Mouse (Mus musculus) embryonic facial prominence, embryonic 13.5 days (tissue): Measurements from ENCODE around the gene Ghdc. TPM values are rescaled to one million over a fixed set of nuclear protein-coding genes. Genes with fewer than 3 reads are reported as not detected.

ENCODE experiments used
- ATAC-seq: fragments of 200-750 bp; cut with Nextera tagmentation; 2 replicates; pipeline ENCODE4 v1.8.0; 2017; ENCODE audit warnings: low read depth; ENCODE audit not compliant: insufficient number of reproducible peaks, insufficient read depth, low FRiP score, low TSS enrichment
- H3K27ac ChIP-seq: fragments of 300-500 bp; sonication (generic); 2 replicates; pipeline ENCODE4 v1.5.1; 2015; ENCODE audit warnings: moderate library complexity, mild to moderate bottlenecking, inconsistent platforms
- H3K27me3 ChIP-seq: fragments of 300-500 bp; sonication (generic); 2 replicates; pipeline ENCODE4 v1.6.1; 2015; ENCODE audit warnings: mild to moderate bottlenecking, inconsistent platforms
- H3K36me3 ChIP-seq: fragments of 300-500 bp; sonication (generic); 2 replicates; pipeline ENCODE4 v1.6.1; 2015; ENCODE audit warnings: mild to moderate bottlenecking, inconsistent platforms
- H3K4me1 ChIP-seq: fragments of 300-500 bp; sonication (generic); 2 replicates; pipeline ENCODE4 v1.6.1; 2015; ENCODE audit warnings: inconsistent platforms
- H3K4me2 ChIP-seq: fragments of 300-500 bp; sonication (generic); 2 replicates; pipeline ENCODE4 v1.6.1; 2015; ENCODE audit warnings: moderate library complexity, mild to moderate bottlenecking, inconsistent platforms
- H3K4me3 ChIP-seq: fragments of 300-500 bp; sonication (generic); 2 replicates; pipeline ENCODE4 v1.5.1; 2015; ENCODE audit warnings: mild to moderate bottlenecking, inconsistent platforms
- H3K9ac ChIP-seq: fragments of 300-500 bp; sonication (generic); 2 replicates; pipeline ENCODE4 v1.6.1; 2015; ENCODE audit warnings: mild to moderate bottlenecking, inconsistent platforms
- H3K9me3 ChIP-seq: fragments of 300-500 bp; sonication (generic); 2 replicates; pipeline ENCODE4 v1.6.1; 2016; ENCODE audit warnings: inconsistent platforms
- WGBS: fragments of 180-500 bp; shearing (Covaris S2); methylation state at CpG from one replicate; pipeline ENCODE4 v1.1.7; 2015; ENCODE audit warnings: mixed read lengths; 5-methylcytosine and 5-hydroxymethylcytosine counted together
- polyA plus RNA-seq: library from polyadenylated mRNA; unstranded; fragments of >200 nt; fragmentation: Nextera tagmentation; extraction: Ambion mirVana; gene quantifications from 2 replicates; pipeline ENCODE4 v1.2.1, GENCODE M21; 2015

Ghdc gene
- polyA plus RNA-seq, 1 experiment from 2014 or later = 7.0 TPM

DNA sequence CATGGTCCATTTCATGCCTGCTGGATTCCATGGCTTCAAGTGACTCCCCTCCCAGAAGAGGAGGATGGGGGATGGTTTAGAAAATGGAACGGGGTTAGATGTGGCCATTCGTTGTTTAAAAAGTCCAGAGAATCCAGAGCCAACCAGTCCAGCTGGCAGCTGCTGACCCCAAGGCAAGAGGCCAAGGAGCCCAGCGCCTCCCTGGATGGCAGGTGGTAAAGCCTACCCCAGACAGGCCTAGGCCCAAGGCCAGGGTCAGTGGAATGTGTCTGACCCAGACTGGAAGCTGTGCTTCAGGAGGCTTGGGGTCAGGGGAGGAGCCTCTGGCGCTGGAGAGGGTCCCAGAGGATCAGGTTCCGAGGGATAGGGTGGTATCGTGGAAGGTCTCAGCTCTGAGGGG is 29.4 kb downstream of the Ghdc start:
- no peak for ATAC-seq
- Histone ChIP-seq H3K9me3 (no peaks in the 10 kb centered on the region), H3K4me1 (peaks cover 10% of the 10 kb centered on the region), H3K4me3 (no peak overlapping the region), H3K27me3 (peaks cover 4% of the 10 kb centered on the region; the same call in 1 of the 2 replicates), H3K27ac (no peak overlapping the region), H3K9ac (no peak overlapping the region), H3K4me2 (no peak overlapping the region), H3K36me3 (no peaks in the 10 kb centered on the region)
- 69% methylated on average over 6 of the region's 6 CpGs for WGBS

DNA sequence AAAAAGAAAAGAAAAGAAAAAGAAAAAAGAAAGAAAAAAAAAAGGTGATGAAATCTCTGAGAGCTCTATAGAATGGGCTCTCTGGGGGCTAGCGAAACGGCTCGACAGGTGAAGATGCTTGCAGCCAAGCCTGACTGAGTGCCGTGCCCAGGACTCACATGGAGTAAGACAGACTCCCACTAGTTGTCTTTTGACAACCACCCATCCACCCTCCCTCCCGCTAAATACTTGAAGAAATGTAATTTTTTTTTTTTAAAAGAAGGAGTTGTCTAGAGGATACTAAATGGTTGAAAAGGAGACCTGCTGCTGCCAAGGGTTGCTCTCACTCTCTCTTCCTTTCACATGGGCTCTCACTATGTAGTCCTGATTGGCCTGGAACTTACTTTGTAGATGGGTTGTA is 32.0 kb downstream of the Ghdc start:
- peak overlapping the region; percentile 99 for H3K4me3 ChIP-seq
- H3K36me3 ChIP-seq = no peaks in the 10 kb centered on the region
- no peaks in the 10 kb centered on the region; the same call in 1 of the 2 replicates for H3K27me3 ChIP-seq
- H3K9ac ChIP-seq = peak overlapping the region; percentile 67
- peaks cover 21% of the 10 kb centered on the region for H3K4me1 ChIP-seq
- H3K9me3 ChIP-seq = no peaks in the 10 kb centered on the region
- WGBS = 22% methylated on average over 5 of the region's 5 CpGs
- H3K4me2 ChIP-seq = peak overlapping the region; percentile 82
- ATAC-seq = no peak
- no peak overlapping the region for H3K27ac ChIP-seq

DNA sequence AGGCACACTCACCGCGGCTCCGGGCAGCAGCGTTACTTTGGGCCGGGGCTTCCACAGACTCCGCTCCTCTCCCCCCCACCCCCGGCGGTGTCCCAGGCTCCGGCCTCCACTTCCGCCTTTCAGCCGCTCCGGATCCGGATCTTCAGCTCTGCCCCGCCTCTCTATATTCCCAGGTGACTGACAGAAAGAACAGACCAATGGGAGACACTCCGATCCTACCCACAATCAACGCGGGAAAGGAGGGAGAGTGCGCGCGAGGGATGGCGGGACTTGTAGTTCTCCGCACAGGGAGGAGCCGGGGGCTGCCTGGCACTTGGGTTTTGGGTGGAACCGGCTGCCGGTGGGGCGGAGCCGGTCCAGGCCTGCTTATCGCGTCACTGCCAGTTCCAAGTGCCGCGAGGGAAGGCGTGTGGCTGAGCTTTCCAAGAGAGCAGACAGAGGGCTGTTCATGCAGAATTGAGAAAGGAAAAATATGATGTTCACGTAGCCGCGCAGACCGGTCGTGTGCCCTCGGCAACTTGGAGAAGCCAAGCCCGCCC is 32.6 kb downstream of the Ghdc start, which contains the start of gene Rab5c:
Gene Rab5c, minus strand, starts transcription at position 150 of the 539 bp plus-strand sequence.
- no peaks in the 10 kb centered on the region for H3K36me3 ChIP-seq
- peak within 1 kb of the TSS; percentile 67 for H3K27ac ChIP-seq

DNA sequence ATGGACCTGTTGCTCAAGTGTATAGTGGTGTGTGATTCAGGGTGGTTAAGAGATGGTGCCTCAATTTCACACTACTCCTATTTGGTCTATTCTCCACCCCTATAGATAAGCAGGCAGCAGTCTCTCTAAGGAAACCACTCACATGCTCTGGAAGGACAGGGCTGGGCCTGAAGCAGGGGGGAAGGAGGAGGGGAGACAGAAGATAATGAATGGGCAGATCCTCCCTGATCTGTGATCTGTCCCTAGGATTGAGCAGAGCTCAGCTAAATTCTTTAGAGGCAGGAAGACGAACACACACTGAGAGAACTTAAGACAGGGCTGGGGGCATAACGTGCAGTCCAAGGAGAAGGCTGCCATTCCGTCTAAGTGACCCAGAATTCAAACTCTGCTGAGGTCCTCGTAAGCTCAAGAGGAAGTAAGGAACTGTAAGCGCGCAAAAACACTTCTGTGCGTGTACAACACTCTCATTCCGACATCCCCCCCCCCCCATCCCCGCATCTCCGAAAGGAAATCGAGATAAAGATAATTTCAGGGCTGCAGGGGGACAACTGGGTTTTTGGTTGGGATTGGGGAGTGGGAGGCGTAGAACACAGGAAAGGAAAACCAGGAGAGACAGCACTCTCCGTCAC is 33.5 kb downstream of the Ghdc start:
- no peaks in the 10 kb centered on the region for H3K9me3 ChIP-seq
- H3K9ac ChIP-seq = peak overlapping the region; percentile 95
- no peak for ATAC-seq
- H3K36me3 ChIP-seq = peaks cover 4% of the 10 kb centered on the region; the same call in 1 of the 2 replicates
- peaks cover 21% of the 10 kb centered on the region for H3K4me1 ChIP-seq
- WGBS = 1% methylated on average over 13 of the region's 13 CpGs
- no peaks in the 10 kb centered on the region for H3K27me3 ChIP-seq
- peak overlapping the region; percentile 99 for H3K4me3 ChIP-seq
- H3K27ac ChIP-seq = peak overlapping the region; percentile 67; the same call in 1 of the 2 replicates
- H3K4me2 ChIP-seq = peak overlapping the region; percentile 82

More for the DNA sequence above, 32.6 kb downstream of the Ghdc start, which contains the start of gene Rab5c:
- Histone ChIP-seq H3K4me3 (peak within 1 kb of the TSS; percentile 99), H3K9ac (peak within 1 kb of the TSS; percentile 95), H3K4me2 (peak within 1 kb of the TSS; percentile 82), H3K4me1 (peaks cover 21% of the 10 kb centered on the region), H3K9me3 (no peaks in the 10 kb centered on the region), H3K27me3 (no peaks in the 10 kb centered on the region; the same call in 1 of the 2 replicates)
- ATAC-seq = peak; percentile 99
- under 1% methylated on average over 39 of the region's 39 CpGs for WGBS

DNA sequence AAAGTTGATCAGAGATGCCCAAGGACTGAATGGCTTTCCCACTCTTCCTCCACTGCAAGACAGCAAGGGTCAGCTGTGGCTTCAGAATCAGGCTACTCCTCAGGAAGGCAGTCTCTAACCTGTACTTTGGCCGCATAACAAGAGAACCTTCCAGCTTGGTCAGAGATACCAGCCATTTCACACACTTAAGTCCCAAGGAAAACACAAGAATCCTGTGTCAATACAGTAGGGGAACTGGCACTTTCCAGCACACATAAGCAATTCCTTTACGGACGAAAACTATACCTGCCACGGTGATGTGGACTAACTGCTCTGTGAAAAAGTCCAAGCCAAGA is 34.0 kb downstream of the Ghdc start:
- Histone ChIP-seq H3K27me3 (no peaks in the 10 kb centered on the region), H3K27ac (no peak overlapping the region), H3K4me1 (peaks cover 21% of the 10 kb centered on the region), H3K4me3 (peak overlapping the region; percentile 99), H3K4me2 (peak overlapping the region; percentile 82), H3K36me3 (peaks cover 4% of the 10 kb centered on the region; the same call in 1 of the 2 replicates), H3K9ac (peak overlapping the region; percentile 95), H3K9me3 (no peaks in the 10 kb centered on the region)
- ATAC-seq = no peak
- 82% methylated on average over 4 of the region's 4 CpGs for WGBS

DNA sequence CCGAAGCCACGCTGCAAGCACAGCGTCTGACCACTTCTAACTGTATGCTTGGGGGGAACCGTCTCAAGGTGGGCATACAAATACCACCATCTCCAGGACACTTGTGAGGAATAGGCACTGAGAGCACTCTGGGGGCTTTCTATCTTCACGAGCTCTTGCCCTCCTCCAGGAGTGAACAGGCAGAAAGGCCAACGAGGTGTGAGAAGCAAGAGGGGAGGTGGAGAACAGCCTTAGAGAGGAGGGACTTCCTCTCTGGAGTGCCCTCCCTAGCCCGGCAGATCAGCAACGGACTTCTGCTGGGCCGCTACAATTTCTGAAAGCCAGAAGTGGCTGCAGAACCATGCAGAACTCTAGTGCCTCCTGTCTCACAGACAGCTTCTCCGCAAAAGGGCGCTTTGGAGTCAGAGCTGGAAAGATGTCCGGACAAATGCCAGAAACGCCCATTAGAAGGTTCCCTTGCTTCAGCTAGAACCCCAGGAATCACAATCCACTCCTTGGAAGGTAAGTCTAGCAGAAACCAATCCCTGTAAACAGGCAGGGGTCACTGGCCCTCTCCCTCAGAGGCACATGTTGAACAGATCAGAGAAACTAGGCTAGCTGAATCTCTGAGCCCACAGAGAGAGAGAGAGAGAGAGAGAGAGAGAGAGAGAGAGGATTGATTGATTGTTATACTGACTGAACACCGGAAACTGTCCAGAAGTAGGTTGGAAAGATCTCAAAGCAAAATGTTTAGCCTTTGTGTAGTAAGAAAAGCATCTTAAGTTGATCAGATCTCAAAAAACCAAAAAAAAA is 34.6 kb downstream of the Ghdc start:
- ATAC-seq = no peak
- H3K4me1 ChIP-seq = peaks cover 21% of the 10 kb centered on the region
- H3K4me2 ChIP-seq = peak overlapping the region; percentile 82
- peak overlapping the region; percentile 99; the same call in 1 of the 2 replicates for H3K4me3 ChIP-seq
- 78% methylated on average over 14 of the region's 14 CpGs for WGBS
- H3K27ac ChIP-seq = no peak overlapping the region; the same call in 1 of the 2 replicates
- H3K36me3 ChIP-seq = peaks cover 4% of the 10 kb centered on the region; the same call in 1 of the 2 replicates
- H3K27me3 ChIP-seq = no peaks in the 10 kb centered on the region
- peak overlapping the region; percentile 95; the same call in 1 of the 2 replicates for H3K9ac ChIP-seq
- no peaks in the 10 kb centered on the region for H3K9me3 ChIP-seq

DNA sequence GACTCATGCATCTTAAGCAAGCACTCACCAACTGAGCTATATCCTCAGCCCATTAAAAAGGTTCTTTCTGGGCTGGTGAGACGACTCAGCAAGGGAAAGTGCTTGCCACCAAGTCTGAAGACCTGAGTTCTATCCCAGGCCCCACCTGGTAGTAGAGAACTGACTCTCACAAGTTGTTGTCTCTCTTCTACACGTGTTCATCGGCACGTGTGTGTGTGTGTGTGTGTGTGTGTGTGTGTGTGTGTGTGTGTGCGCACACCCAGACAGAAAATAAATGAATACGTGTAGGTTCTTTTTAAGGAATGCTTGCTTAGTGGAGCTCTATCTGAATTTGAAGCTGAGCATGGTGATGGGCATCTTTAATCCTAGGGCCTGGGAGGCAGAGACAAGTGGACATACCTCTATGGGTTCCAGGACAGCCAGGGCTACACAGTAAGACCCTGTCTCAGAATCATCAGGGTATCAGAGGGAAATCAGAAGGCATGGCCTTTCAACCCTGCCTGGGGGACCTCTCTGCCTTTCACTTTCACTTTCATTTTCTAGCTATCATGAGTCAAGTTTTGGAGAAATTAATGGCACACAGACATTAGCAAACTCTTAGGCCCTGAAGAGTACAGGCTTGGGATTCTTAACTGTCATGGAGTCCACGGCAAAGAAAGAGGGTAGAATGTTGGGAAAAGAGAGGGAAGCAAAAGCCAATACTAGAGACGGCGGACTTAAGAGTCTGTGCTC is 35.5 kb downstream of the Ghdc start:
- peak overlapping the region; percentile 14; the same call in 1 of the 2 replicates for H3K4me2 ChIP-seq
- H3K9ac ChIP-seq = peak overlapping the region; percentile 46; the same call in 1 of the 2 replicates

DNA sequence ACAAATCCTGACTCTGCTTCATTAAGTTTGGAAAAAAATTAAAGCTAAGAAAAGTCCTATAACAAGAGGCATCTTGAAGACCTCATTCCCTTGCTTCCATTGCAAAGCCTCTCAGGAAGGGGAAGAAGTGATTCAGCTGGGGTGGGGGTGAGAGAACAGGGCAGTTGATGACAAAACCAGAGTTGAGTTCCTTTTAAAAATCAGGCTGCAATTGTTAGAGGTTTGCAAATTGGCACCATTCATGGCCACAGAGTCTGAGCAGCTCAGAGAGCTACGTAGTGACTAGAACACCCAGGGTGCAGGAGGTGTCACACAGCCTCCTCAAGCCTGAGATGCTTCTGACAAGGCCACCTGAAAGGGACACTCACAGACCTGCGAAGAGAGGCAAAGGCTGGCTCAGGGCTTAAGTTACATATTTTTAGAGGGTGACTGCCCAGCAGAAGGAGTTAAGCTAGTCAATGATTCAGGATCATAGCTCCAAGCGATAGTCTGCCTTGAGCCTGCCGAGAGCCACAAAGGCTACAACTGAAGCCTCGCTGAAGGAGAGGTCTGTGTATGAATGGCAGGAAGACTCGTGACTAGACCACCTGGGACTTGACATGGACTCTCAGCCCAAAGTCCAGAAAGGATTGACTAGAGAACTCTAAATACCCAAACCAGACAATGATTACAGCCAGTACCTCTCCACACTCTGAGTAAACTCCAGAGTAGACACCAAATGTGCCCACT is 40.1 kb downstream of the Ghdc start:
- ATAC-seq = no peak
- no peaks in the 10 kb centered on the region for H3K9me3 ChIP-seq
- no peak overlapping the region for H3K9ac ChIP-seq
- no peak overlapping the region for H3K4me3 ChIP-seq
- H3K27ac ChIP-seq = no peak overlapping the region
- no peak overlapping the region for H3K4me2 ChIP-seq
- H3K4me1 ChIP-seq = peaks cover 8% of the 10 kb centered on the region
- 82% methylated on average over 6 of the region's 6 CpGs for WGBS
- H3K36me3 ChIP-seq = peaks cover 25% of the 10 kb centered on the region
- H3K27me3 ChIP-seq = no peaks in the 10 kb centered on the region

More for the DNA sequence above, 35.5 kb downstream of the Ghdc start:
- peaks cover 21% of the 10 kb centered on the region for H3K4me1 ChIP-seq
- H3K36me3 ChIP-seq = peaks cover 7% of the 10 kb centered on the region; the same call in 1 of the 2 replicates
- no peaks in the 10 kb centered on the region for H3K27me3 ChIP-seq
- no peak overlapping the region for H3K27ac ChIP-seq
- 88% methylated on average over 9 of the region's 9 CpGs for WGBS
- no peaks in the 10 kb centered on the region for H3K9me3 ChIP-seq
- no peak for ATAC-seq
- H3K4me3 ChIP-seq = 0 out of 2 replicates have a peak overlapping the region, but pooled peaks have one; percentile 2

DNA sequence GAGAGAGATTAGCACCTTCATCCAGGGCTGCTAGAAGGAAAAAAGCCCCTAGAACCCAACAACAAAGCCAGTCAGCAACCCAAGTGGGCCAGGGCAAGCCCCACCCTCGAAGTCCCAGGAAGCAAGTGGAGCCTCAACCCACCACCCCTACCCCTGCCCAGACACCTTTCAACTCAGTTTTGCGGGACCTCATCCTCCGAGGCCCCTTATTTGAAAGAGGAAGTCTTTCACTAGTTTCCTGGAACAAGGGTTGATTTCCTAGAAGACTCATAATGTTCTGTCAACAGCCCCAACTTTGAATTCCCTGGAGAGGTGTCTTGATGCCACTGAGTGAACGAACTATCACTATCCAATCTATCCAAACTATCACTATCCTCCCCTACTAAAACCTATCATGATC is 40.8 kb downstream of the Ghdc start:
- Histone ChIP-seq H3K4me2 (no peak overlapping the region), H3K9ac (no peak overlapping the region), H3K4me3 (no peak overlapping the region), H3K27me3 (no peaks in the 10 kb centered on the region), H3K36me3 (peaks cover 25% of the 10 kb centered on the region), H3K4me1 (peaks cover 8% of the 10 kb centered on the region), H3K27ac (no peak overlapping the region), H3K9me3 (no peaks in the 10 kb centered on the region)
- ATAC-seq = no peak
- WGBS = 92% methylated on average over 4 of the region's 4 CpGs

DNA sequence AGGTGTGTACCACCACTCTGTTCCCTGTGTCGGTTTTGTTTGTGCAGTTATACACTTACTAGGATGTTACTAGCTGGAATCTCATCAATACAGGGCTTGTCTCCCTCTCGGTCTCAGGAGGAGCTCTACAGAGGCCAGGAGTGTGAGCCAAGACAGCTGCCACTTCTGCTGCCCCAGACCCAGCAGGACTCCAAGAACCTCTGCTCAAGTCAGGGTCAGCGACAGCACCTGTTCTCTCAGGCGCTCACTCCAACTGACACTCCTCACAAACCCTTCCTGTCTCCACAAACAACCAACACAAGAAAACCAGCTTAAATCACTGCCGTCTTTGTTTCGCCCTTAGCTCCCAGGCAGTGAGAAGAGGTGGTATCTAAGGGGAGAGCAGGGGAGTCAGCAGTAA is 42.2 kb downstream of the Ghdc start:
- 0 out of 2 replicates have a peak overlapping the region, but pooled peaks have one; percentile 27 for H3K9ac ChIP-seq
- WGBS = 84% methylated on average over 6 of the region's 6 CpGs

More for the DNA sequence above, 42.2 kb downstream of the Ghdc start:
- H3K9me3 ChIP-seq = no peaks in the 10 kb centered on the region
- peaks cover 14% of the 10 kb centered on the region for H3K4me1 ChIP-seq
- no peak overlapping the region for H3K27ac ChIP-seq
- H3K4me2 ChIP-seq = no peak overlapping the region
- no peak for ATAC-seq
- no peak overlapping the region for H3K4me3 ChIP-seq
- H3K27me3 ChIP-seq = no peaks in the 10 kb centered on the region
- H3K36me3 ChIP-seq = peaks cover 25% of the 10 kb centered on the region
